Mouse (Mus musculus): ENCODE measurements around the gene Skap2. TPM values are rescaled to one million over a fixed set of nuclear protein-coding genes. Genes with fewer than 3 reads are reported as not detected.

Gene Skap2
- polyA plus RNA-seq, 1 experiment from 2014 or later, result 8.5 TPM

- no peak overlapping the region for H3K4me2 ChIP-seq
- no peaks in the 10 kb centered on the region for H3K4me1 ChIP-seq (ENCODE audit: control insufficient read depth, insufficient read depth, low read length)
- no peak overlapping the region for H3K9ac ChIP-seq (ENCODE audit: low read length)
- H3K9me3 ChIP-seq (ENCODE audit: control insufficient read depth, low read length), result no peaks in the 10 kb centered on the region
- WGBS, result 93% methylated on average over 4 of the region's 4 CpGs
- H3K27ac ChIP-seq (ENCODE audit: low read depth, low read length), result no peak overlapping the region
- no peak overlapping the region for H3K4me3 ChIP-seq (ENCODE audit: low read depth, low read length)
- no peak for DNase-seq (ENCODE audit: low spot score, missing footprints)
- peaks cover 53% of the 10 kb centered on the region for H3K27me3 ChIP-seq (ENCODE audit: control insufficient read depth, insufficient read depth, low read length)
- no peak for ATAC-seq (ENCODE audit: low FRiP score)
- H3K36me3 ChIP-seq (ENCODE audit: control insufficient read depth, insufficient read depth, low read length), result no peaks in the 10 kb centered on the region
These were observed 90.5 kb downstream of the Skap2 start for GRCm38 (mm10) chr6:51921831-51922230.

- H3K9me3 ChIP-seq (ENCODE audit: control insufficient read depth, low read length), result no peaks in the 10 kb centered on the region
- no peak for DNase-seq (ENCODE audit: low spot score, missing footprints)
- no peaks in the 10 kb centered on the region for H3K27me3 ChIP-seq (ENCODE audit: control insufficient read depth, insufficient read depth, low read length)
- H3K4me2 ChIP-seq, result no peak overlapping the region
- H3K36me3 ChIP-seq (ENCODE audit: control insufficient read depth, insufficient read depth, low read length), result no peaks in the 10 kb centered on the region
- no peak overlapping the region for H3K27ac ChIP-seq (ENCODE audit: low read depth, low read length)
- ATAC-seq (ENCODE audit: low FRiP score), result no peak
- H3K4me3 ChIP-seq (ENCODE audit: low read depth, low read length), result no peak overlapping the region
- no peaks in the 10 kb centered on the region for H3K4me1 ChIP-seq (ENCODE audit: control insufficient read depth, insufficient read depth, low read length)
- H3K9ac ChIP-seq (ENCODE audit: low read length), result no peak overlapping the region
These were observed 103.9 kb downstream of the Skap2 start for GRCm38 (mm10) chr6:51908495-51908894.

- Histone ChIP-seq H3K4me3 (ENCODE audit: low read depth, low read length) (no peak overlapping the region), H3K9me3 (ENCODE audit: control insufficient read depth, low read length) (no peaks in the 10 kb centered on the region), H3K36me3 (ENCODE audit: control insufficient read depth, insufficient read depth, low read length) (no peaks in the 10 kb centered on the region), H3K4me2 (no peak overlapping the region), H3K27me3 (ENCODE audit: control insufficient read depth, insufficient read depth, low read length) (no peaks in the 10 kb centered on the region), H3K27ac (ENCODE audit: low read depth, low read length) (no peak overlapping the region), H3K4me1 (ENCODE audit: control insufficient read depth, insufficient read depth, low read length) (no peaks in the 10 kb centered on the region), H3K9ac (ENCODE audit: low read length) (no peak overlapping the region)
- DNase-seq (ENCODE audit: low spot score, missing footprints) (no peak), ATAC-seq (ENCODE audit: low FRiP score) (no peak)
- WGBS, result 77% methylated on average over 4 of the region's 4 CpGs
These were observed 106.7 kb downstream of the Skap2 start for GRCm38 (mm10) chr6:51905659-51906058.

- Histone ChIP-seq H3K9ac (ENCODE audit: low read length) (no peak overlapping the region), H3K9me3 (ENCODE audit: control insufficient read depth, low read length) (no peaks in the 10 kb centered on the region), H3K36me3 (ENCODE audit: control insufficient read depth, insufficient read depth, low read length) (no peaks in the 10 kb centered on the region), H3K4me2 (no peak overlapping the region), H3K4me3 (ENCODE audit: low read depth, low read length) (no peak overlapping the region), H3K4me1 (ENCODE audit: control insufficient read depth, insufficient read depth, low read length) (no peaks in the 10 kb centered on the region), H3K27ac (ENCODE audit: low read depth, low read length) (no peak overlapping the region), H3K27me3 (ENCODE audit: control insufficient read depth, insufficient read depth, low read length) (no peaks in the 10 kb centered on the region)
- ATAC-seq (ENCODE audit: low FRiP score), result no peak
- 74% methylated on average over 1 of the region's 1 CpGs for WGBS
- DNase-seq (ENCODE audit: low spot score, missing footprints), result no peak
These were observed 110.8 kb downstream of the Skap2 start for GRCm38 (mm10) chr6:51901544-51901943.

DNA sequence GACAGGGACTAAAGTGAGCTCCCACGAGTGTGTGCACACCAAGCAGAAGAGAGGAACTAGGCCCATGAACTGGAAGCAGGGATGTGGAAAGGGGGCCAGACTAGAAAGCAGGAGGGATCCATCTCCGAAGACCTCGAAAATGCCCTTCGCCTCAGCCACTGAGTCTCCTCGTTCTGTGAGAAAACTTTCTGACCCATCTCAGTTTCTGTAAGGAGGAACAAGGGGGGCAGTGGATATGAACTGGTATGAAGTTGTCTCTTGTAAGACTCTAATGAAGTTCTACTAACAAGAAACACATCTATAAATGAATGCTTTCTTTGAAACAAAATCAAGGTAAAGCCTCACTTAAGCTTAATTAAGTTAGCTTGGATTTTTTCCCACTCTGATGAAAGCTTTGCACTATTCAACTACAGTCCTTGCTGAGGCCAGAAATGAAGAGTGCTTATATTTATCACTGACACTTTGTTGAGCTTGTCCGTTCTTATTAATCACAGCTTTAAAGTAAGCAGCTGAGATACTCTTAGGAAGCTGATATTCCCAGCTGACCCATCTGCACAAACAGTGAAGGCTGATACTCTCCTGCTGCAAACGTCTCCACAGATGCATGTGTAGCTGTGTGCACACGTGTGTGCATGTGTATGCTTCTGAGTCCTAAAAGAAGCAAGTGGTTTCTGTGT lies 113.9 kb downstream of the Skap2 start:
- Histone ChIP-seq H3K27ac (ENCODE audit: low read depth, low read length) (no peak overlapping the region), H3K4me2 (no peak overlapping the region), H3K9me3 (ENCODE audit: control insufficient read depth, low read length) (no peaks in the 10 kb centered on the region), H3K4me1 (ENCODE audit: control insufficient read depth, insufficient read depth, low read length) (no peaks in the 10 kb centered on the region), H3K9ac (ENCODE audit: low read length) (no peak overlapping the region), H3K36me3 (ENCODE audit: control insufficient read depth, insufficient read depth, low read length) (no peaks in the 10 kb centered on the region), H3K27me3 (ENCODE audit: control insufficient read depth, insufficient read depth, low read length) (no peaks in the 10 kb centered on the region), H3K4me3 (ENCODE audit: low read depth, low read length) (no peak overlapping the region)
- ATAC-seq (ENCODE audit: low FRiP score) (no peak), DNase-seq (ENCODE audit: low spot score, missing footprints) (no peak)
- WGBS, result 73% methylated on average over 8 of the region's 8 CpGs

DNA sequence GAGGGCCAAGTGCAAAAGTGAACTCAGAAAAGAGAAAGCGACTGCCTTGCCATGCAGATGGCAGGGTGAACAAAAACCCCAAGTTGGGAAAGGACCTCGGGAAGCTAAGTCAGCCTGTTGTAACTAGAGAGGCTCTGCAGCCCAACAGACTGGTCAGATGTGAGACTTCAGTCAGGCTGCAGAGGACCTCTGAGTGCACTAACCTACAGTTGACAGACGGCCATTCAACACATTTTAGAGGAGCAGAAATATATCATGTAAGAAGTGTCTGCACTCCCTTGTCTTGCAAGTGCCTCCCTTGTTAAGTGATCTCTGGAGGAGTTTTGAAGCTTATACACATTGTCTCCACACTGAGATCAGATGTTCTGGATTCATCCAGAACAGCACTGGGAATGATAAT lies 116.6 kb downstream of the Skap2 start:
- no peak for ATAC-seq (ENCODE audit: low FRiP score)
- Histone ChIP-seq H3K4me2 (no peak overlapping the region), H3K27ac (ENCODE audit: low read depth, low read length) (no peak overlapping the region), H3K4me3 (ENCODE audit: low read depth, low read length) (no peak overlapping the region), H3K36me3 (ENCODE audit: control insufficient read depth, insufficient read depth, low read length) (no peaks in the 10 kb centered on the region), H3K9me3 (ENCODE audit: control insufficient read depth, low read length) (no peaks in the 10 kb centered on the region), H3K27me3 (ENCODE audit: control insufficient read depth, insufficient read depth, low read length) (no peaks in the 10 kb centered on the region), H3K9ac (ENCODE audit: low read length) (no peak overlapping the region), H3K4me1 (ENCODE audit: control insufficient read depth, insufficient read depth, low read length) (no peaks in the 10 kb centered on the region)
- WGBS, result 90% methylated on average over 3 of the region's 3 CpGs
- DNase-seq (ENCODE audit: low spot score, missing footprints), result no peak

DNA sequence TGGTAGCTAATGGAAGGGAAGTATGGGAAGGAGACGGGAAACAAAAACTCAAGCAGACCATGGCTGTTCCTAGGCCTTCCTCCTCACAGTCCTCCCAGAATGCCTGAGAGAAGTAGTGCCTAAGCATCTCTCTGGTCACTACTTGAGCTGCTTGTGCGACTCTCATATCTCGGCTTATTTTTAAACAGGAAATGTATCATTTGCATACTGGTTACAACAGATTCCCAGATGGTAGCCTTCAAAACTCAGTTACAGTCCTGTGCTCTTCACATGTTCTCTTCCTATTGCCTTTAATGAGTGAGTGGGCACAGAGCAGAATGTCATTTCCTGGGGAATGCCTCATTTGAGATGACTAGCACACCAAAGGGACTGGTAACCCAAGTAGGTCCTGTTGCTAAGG lies 117.6 kb downstream of the Skap2 start:
- Histone ChIP-seq H3K4me3 (ENCODE audit: low read depth, low read length) (no peak overlapping the region), H3K4me1 (ENCODE audit: control insufficient read depth, insufficient read depth, low read length) (no peaks in the 10 kb centered on the region), H3K9me3 (ENCODE audit: control insufficient read depth, low read length) (no peaks in the 10 kb centered on the region), H3K27ac (ENCODE audit: low read depth, low read length) (no peak overlapping the region), H3K36me3 (ENCODE audit: control insufficient read depth, insufficient read depth, low read length) (no peaks in the 10 kb centered on the region), H3K4me2 (no peak overlapping the region), H3K27me3 (ENCODE audit: control insufficient read depth, insufficient read depth, low read length) (no peaks in the 10 kb centered on the region), H3K9ac (ENCODE audit: low read length) (no peak overlapping the region)
- ATAC-seq (ENCODE audit: low FRiP score) (no peak), DNase-seq (ENCODE audit: low spot score, missing footprints) (no peak)
- 89% methylated on average over 3 of the region's 3 CpGs for WGBS

- no peaks in the 10 kb centered on the region for H3K9me3 ChIP-seq (ENCODE audit: control insufficient read depth, low read length)
- WGBS, result 88% methylated on average over 5 of the region's 5 CpGs
These were observed 122.0 kb downstream of the Skap2 start for GRCm38 (mm10) chr6:51890356-51890755.

DNA sequence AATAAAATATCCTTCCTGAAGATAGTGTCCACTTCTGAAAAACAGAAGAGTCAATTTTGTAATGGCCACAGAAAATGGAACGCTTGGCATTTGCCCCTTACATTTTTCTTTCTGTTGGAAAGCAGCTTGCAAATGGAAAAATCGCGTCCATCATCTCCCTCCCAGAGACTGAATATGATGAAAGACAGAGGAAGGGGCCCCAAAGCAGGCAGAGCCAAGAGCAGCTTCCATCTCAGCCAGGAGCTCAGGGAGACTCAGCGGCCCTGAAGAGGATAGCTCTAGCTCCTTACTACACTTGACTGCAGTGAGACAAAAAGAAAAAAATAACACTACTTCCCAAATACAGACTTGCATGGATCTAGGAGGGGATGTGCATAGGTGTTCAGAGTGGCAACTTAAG lies 122.5 kb downstream of the Skap2 start:
- DNase-seq (ENCODE audit: low spot score, missing footprints) (no peak), ATAC-seq (ENCODE audit: low FRiP score) (no peak)
- Histone ChIP-seq H3K9ac (ENCODE audit: low read length) (no peak overlapping the region), H3K9me3 (ENCODE audit: control insufficient read depth, low read length) (no peaks in the 10 kb centered on the region), H3K36me3 (ENCODE audit: control insufficient read depth, insufficient read depth, low read length) (no peaks in the 10 kb centered on the region), H3K4me3 (ENCODE audit: low read depth, low read length) (no peak overlapping the region), H3K27me3 (ENCODE audit: control insufficient read depth, insufficient read depth, low read length) (no peaks in the 10 kb centered on the region), H3K4me1 (ENCODE audit: control insufficient read depth, insufficient read depth, low read length) (no peaks in the 10 kb centered on the region), H3K4me2 (no peak overlapping the region), H3K27ac (ENCODE audit: low read depth, low read length) (no peak overlapping the region)
- 85% methylated on average over 4 of the region's 4 CpGs for WGBS

More at GRCm38 (mm10) chr6:51890356-51890755, 122.0 kb downstream of the Skap2 start:
- Histone ChIP-seq H3K27me3 (ENCODE audit: control insufficient read depth, insufficient read depth, low read length) (no peaks in the 10 kb centered on the region), H3K27ac (ENCODE audit: low read depth, low read length) (no peak overlapping the region), H3K4me1 (ENCODE audit: control insufficient read depth, insufficient read depth, low read length) (no peaks in the 10 kb centered on the region), H3K36me3 (ENCODE audit: control insufficient read depth, insufficient read depth, low read length) (no peaks in the 10 kb centered on the region), H3K4me3 (ENCODE audit: low read depth, low read length) (no peak overlapping the region), H3K4me2 (no peak overlapping the region), H3K9ac (ENCODE audit: low read length) (no peak overlapping the region)
- no peak for DNase-seq (ENCODE audit: low spot score, missing footprints)
- no peak for ATAC-seq (ENCODE audit: low FRiP score)

Data from midbrain, embryonic 11.5 days (tissue).